Mouse (Mus musculus): Measurements from ENCODE around the gene C730034F03Rik. TPM values are rescaled to one million over a fixed set of nuclear protein-coding genes. Genes with fewer than 3 reads are reported as not detected.

The C730034F03Rik gene
- polyA plus RNA-seq, 1 experiment, result 2.5 TPM

GRCm38 (mm10) chr15:89462176-89462575, 32.8 kb downstream of the C730034F03Rik start:
- DNase-seq (ENCODE audit: low read depth), result no peak
- TF ChIP-seq POLR2A (IDR thresholded peaks at IDR 0.05; ENCODE audit: borderline replicate concordance, extremely low read depth, insufficient read depth, insufficient read length, poor library complexity, severe bottlenecking) (no peak), CTCF (IDR thresholded peaks at IDR 0.05; ENCODE audit: borderline replicate concordance, extremely low read depth, insufficient read depth, insufficient read length) (no peak)

GRCm38 (mm10) chr15:89463334-89464235, 34.2 kb downstream of the C730034F03Rik start:
- peak; percentile 22 for DNase-seq (ENCODE audit: low read depth)
- TF ChIP-seq POLR2A (IDR thresholded peaks at IDR 0.05; ENCODE audit: borderline replicate concordance, extremely low read depth, insufficient read depth, insufficient read length, poor library complexity, severe bottlenecking) (no peak), CTCF (IDR thresholded peaks at IDR 0.05; ENCODE audit: borderline replicate concordance, extremely low read depth, insufficient read depth, insufficient read length) (peak; percentile 18; the same call in 1 of the 2 replicates)

GRCm38 (mm10) chr15:89465052-89465451, 35.7 kb downstream of the C730034F03Rik start:
- DNase-seq (ENCODE audit: low read depth), result peak; percentile 77
- TF ChIP-seq CTCF (IDR thresholded peaks at IDR 0.05; ENCODE audit: borderline replicate concordance, extremely low read depth, insufficient read depth, insufficient read length), result no peak
- TF ChIP-seq POLR2A (IDR thresholded peaks at IDR 0.05; ENCODE audit: borderline replicate concordance, extremely low read depth, insufficient read depth, insufficient read length, poor library complexity, severe bottlenecking), result no peak

GRCm38 (mm10) chr15:89468577-89468976, 39.2 kb downstream of the C730034F03Rik start:
- TF ChIP-seq CTCF (IDR thresholded peaks at IDR 0.05; ENCODE audit: borderline replicate concordance, extremely low read depth, insufficient read depth, insufficient read length), result peak; percentile 58; the same call in 1 of the 2 replicates
- TF ChIP-seq POLR2A (IDR thresholded peaks at IDR 0.05; ENCODE audit: borderline replicate concordance, extremely low read depth, insufficient read depth, insufficient read length, poor library complexity, severe bottlenecking), result no peak
- DNase-seq (ENCODE audit: low read depth), result peak; percentile 62

GRCm38 (mm10) chr15:89471476-89471875, 42.1 kb downstream of the C730034F03Rik start:
- DNase-seq (ENCODE audit: low read depth), result no peak
- TF ChIP-seq CTCF (IDR thresholded peaks at IDR 0.05; ENCODE audit: borderline replicate concordance, extremely low read depth, insufficient read depth, insufficient read length) (no peak), POLR2A (IDR thresholded peaks at IDR 0.05; ENCODE audit: borderline replicate concordance, extremely low read depth, insufficient read depth, insufficient read length, poor library complexity, severe bottlenecking) (no peak)

- TF ChIP-seq CTCF (IDR thresholded peaks at IDR 0.05; ENCODE audit: borderline replicate concordance, extremely low read depth, insufficient read depth, insufficient read length) (no peak), POLR2A (IDR thresholded peaks at IDR 0.05; ENCODE audit: borderline replicate concordance, extremely low read depth, insufficient read depth, insufficient read length, poor library complexity, severe bottlenecking) (no peak)
- DNase-seq (ENCODE audit: low read depth), result no peak
Measured at GRCm38 (mm10) chr15:89473370-89473769, 44.0 kb downstream of the C730034F03Rik start.

- TF ChIP-seq CTCF (IDR thresholded peaks at IDR 0.05; ENCODE audit: borderline replicate concordance, extremely low read depth, insufficient read depth, insufficient read length) (no peak), POLR2A (IDR thresholded peaks at IDR 0.05; ENCODE audit: borderline replicate concordance, extremely low read depth, insufficient read depth, insufficient read length, poor library complexity, severe bottlenecking) (no peak)
- DNase-seq (ENCODE audit: low read depth), result no peak
Measured at GRCm38 (mm10) chr15:89473921-89474320, 44.5 kb downstream of the C730034F03Rik start.

- no peak for DNase-seq (ENCODE audit: low read depth)
- no peak for TF ChIP-seq POLR2A (IDR thresholded peaks at IDR 0.05; ENCODE audit: borderline replicate concordance, extremely low read depth, insufficient read depth, insufficient read length, poor library complexity, severe bottlenecking)
- TF ChIP-seq CTCF (IDR thresholded peaks at IDR 0.05; ENCODE audit: borderline replicate concordance, extremely low read depth, insufficient read depth, insufficient read length), result no peak
Measured at GRCm38 (mm10) chr15:89474596-89475292, 45.4 kb downstream of the C730034F03Rik start.

- no peak for DNase-seq (ENCODE audit: low read depth)
- no peak for TF ChIP-seq POLR2A (IDR thresholded peaks at IDR 0.05; ENCODE audit: borderline replicate concordance, extremely low read depth, insufficient read depth, insufficient read length, poor library complexity, severe bottlenecking)
- no peak for TF ChIP-seq CTCF (IDR thresholded peaks at IDR 0.05; ENCODE audit: borderline replicate concordance, extremely low read depth, insufficient read depth, insufficient read length)
Measured at GRCm38 (mm10) chr15:89475293-89475600, 45.9 kb downstream of the C730034F03Rik start.

- DNase-seq (ENCODE audit: low read depth), result peak; percentile 94
- peak; percentile 52; the same call in 1 of the 2 replicates for TF ChIP-seq POLR2A (IDR thresholded peaks at IDR 0.05; ENCODE audit: borderline replicate concordance, extremely low read depth, insufficient read depth, insufficient read length, poor library complexity, severe bottlenecking)
- TF ChIP-seq CTCF (IDR thresholded peaks at IDR 0.05; ENCODE audit: borderline replicate concordance, extremely low read depth, insufficient read depth, insufficient read length), result no peak
Measured at GRCm38 (mm10) chr15:89475611-89476474, 46.5 kb downstream of the C730034F03Rik start.

GRCm38 (mm10) chr15:89476475-89476815, 47.1 kb downstream of the C730034F03Rik start:
- DNase-seq (ENCODE audit: low read depth), result no peak
- TF ChIP-seq POLR2A (IDR thresholded peaks at IDR 0.05; ENCODE audit: borderline replicate concordance, extremely low read depth, insufficient read depth, insufficient read length, poor library complexity, severe bottlenecking) (no peak), CTCF (IDR thresholded peaks at IDR 0.05; ENCODE audit: borderline replicate concordance, extremely low read depth, insufficient read depth, insufficient read length) (no peak)

Measured in brain, embryonic 14.5 days (tissue).